Mouse (Mus musculus): ENCODE results near the gene Med8. TPM values are rescaled to one million over a fixed set of nuclear protein-coding genes. Genes with fewer than 3 reads are reported as not detected.

Gene Med8
- polyA plus RNA-seq, 1 experiment from 2014 or later, result 167 TPM

GRCm38 (mm10) chr4:118415779-118416178, 6.6 kb downstream of the Med8 start:
- Histone ChIP-seq H3K36me3 (replicated peaks; ENCODE audit: control insufficient read depth, insufficient read depth, low read depth, low read length) (peaks cover 5% of the 10 kb centered on the region), H3K9me3 (replicated peaks; ENCODE audit: control insufficient read depth, low read length) (no peaks in the 10 kb centered on the region), H3K27ac (replicated peaks; ENCODE audit: low read depth, low read length) (no peak overlapping the region), H3K4me2 (ENCODE audit: low read depth, low read length) (no peak overlapping the region), H3K9ac (replicated peaks; ENCODE audit: low read length) (no peak overlapping the region), H3K4me1 (ENCODE audit: control insufficient read depth, insufficient read depth, low read length) (no peaks in the 10 kb centered on the region), H3K4me3 (ENCODE audit: low read depth, low read length) (no peak overlapping the region), H3K27me3 (ENCODE audit: control insufficient read depth, insufficient read depth, low read length) (no peaks in the 10 kb centered on the region)
- ATAC-seq (replicated peaks; ENCODE audit: insufficient number of reproducible peaks, low FRiP score, low TSS enrichment, low read depth) (no peak), DNase-seq (ENCODE audit: low spot score) (no peak)
- 84% methylated on average over 2 of the region's 2 CpGs for WGBS

GRCm38 (mm10) chr4:118416329-118416728, 7.2 kb downstream of the Med8 start:
- Histone ChIP-seq H3K4me1 (ENCODE audit: control insufficient read depth, insufficient read depth, low read length) (no peaks in the 10 kb centered on the region), H3K4me3 (ENCODE audit: low read depth, low read length) (no peak overlapping the region), H3K27ac (replicated peaks; ENCODE audit: low read depth, low read length) (no peak overlapping the region), H3K9ac (replicated peaks; ENCODE audit: low read length) (no peak overlapping the region), H3K27me3 (ENCODE audit: control insufficient read depth, insufficient read depth, low read length) (no peaks in the 10 kb centered on the region), H3K4me2 (ENCODE audit: low read depth, low read length) (no peak overlapping the region), H3K9me3 (replicated peaks; ENCODE audit: control insufficient read depth, low read length) (no peaks in the 10 kb centered on the region), H3K36me3 (replicated peaks; ENCODE audit: control insufficient read depth, insufficient read depth, low read depth, low read length) (peaks cover 5% of the 10 kb centered on the region)
- WGBS, result 89% methylated on average over 5 of the region's 5 CpGs
- ATAC-seq (replicated peaks; ENCODE audit: insufficient number of reproducible peaks, low FRiP score, low TSS enrichment, low read depth), result no peak
- DNase-seq (ENCODE audit: low spot score), result no peak

- WGBS, result 67% methylated on average over 13 of the region's 13 CpGs
- ATAC-seq (replicated peaks; ENCODE audit: insufficient number of reproducible peaks, low FRiP score, low TSS enrichment, low read depth) (0 out of 2 replicates have a peak, but pooled peaks have one; percentile 70), DNase-seq (ENCODE audit: low spot score) (no peak)
- Histone ChIP-seq H3K4me3 (ENCODE audit: low read depth, low read length) (no peak overlapping the region), H3K36me3 (replicated peaks; ENCODE audit: control insufficient read depth, insufficient read depth, low read depth, low read length) (peaks cover 5% of the 10 kb centered on the region), H3K27me3 (ENCODE audit: control insufficient read depth, insufficient read depth, low read length) (no peaks in the 10 kb centered on the region), H3K4me2 (ENCODE audit: low read depth, low read length) (no peak overlapping the region), H3K9me3 (replicated peaks; ENCODE audit: control insufficient read depth, low read length) (no peaks in the 10 kb centered on the region), H3K27ac (replicated peaks; ENCODE audit: low read depth, low read length) (no peak overlapping the region), H3K4me1 (ENCODE audit: control insufficient read depth, insufficient read depth, low read length) (no peaks in the 10 kb centered on the region), H3K9ac (replicated peaks; ENCODE audit: low read length) (no peak overlapping the region)
Measured at GRCm38 (mm10) chr4:118417112-118417797, 8.1 kb downstream of the Med8 start.

GRCm38 (mm10) chr4:118421384-118421783, 12.2 kb downstream of the Med8 start:
- Histone ChIP-seq H3K4me2 (ENCODE audit: low read depth, low read length) (no peak overlapping the region), H3K9ac (replicated peaks; ENCODE audit: low read length) (no peak overlapping the region), H3K4me1 (ENCODE audit: control insufficient read depth, insufficient read depth, low read length) (no peaks in the 10 kb centered on the region), H3K4me3 (ENCODE audit: low read depth, low read length) (no peak overlapping the region), H3K27me3 (ENCODE audit: control insufficient read depth, insufficient read depth, low read length) (no peaks in the 10 kb centered on the region), H3K36me3 (replicated peaks; ENCODE audit: control insufficient read depth, insufficient read depth, low read depth, low read length) (no peaks in the 10 kb centered on the region), H3K9me3 (replicated peaks; ENCODE audit: control insufficient read depth, low read length) (no peaks in the 10 kb centered on the region), H3K27ac (replicated peaks; ENCODE audit: low read depth, low read length) (no peak overlapping the region)
- no peak for ATAC-seq (replicated peaks; ENCODE audit: insufficient number of reproducible peaks, low FRiP score, low TSS enrichment, low read depth)
- WGBS, result 98% methylated on average over 3 of the region's 3 CpGs
- no peak for DNase-seq (ENCODE audit: low spot score)

GRCm38 (mm10) chr4:118424541-118425160, 15.5 kb downstream of the Med8 start:
- H3K27me3 ChIP-seq (ENCODE audit: control insufficient read depth, insufficient read depth, low read length), result no peaks in the 10 kb centered on the region
- no peak overlapping the region for H3K27ac ChIP-seq (replicated peaks; ENCODE audit: low read depth, low read length)
- H3K36me3 ChIP-seq (replicated peaks; ENCODE audit: control insufficient read depth, insufficient read depth, low read depth, low read length), result no peaks in the 10 kb centered on the region
- H3K4me2 ChIP-seq (ENCODE audit: low read depth, low read length), result no peak overlapping the region
- H3K9ac ChIP-seq (replicated peaks; ENCODE audit: low read length), result no peak overlapping the region
- H3K9me3 ChIP-seq (replicated peaks; ENCODE audit: control insufficient read depth, low read length), result no peaks in the 10 kb centered on the region
- ATAC-seq (replicated peaks; ENCODE audit: insufficient number of reproducible peaks, low FRiP score, low TSS enrichment, low read depth) (no peak), DNase-seq (ENCODE audit: low spot score) (no peak)
- no peaks in the 10 kb centered on the region for H3K4me1 ChIP-seq (ENCODE audit: control insufficient read depth, insufficient read depth, low read length)
- WGBS, result 87% methylated on average over 4 of the region's 4 CpGs
- H3K4me3 ChIP-seq (ENCODE audit: low read depth, low read length), result no peak overlapping the region

GRCm38 (mm10) chr4:118425374-118425773, 16.2 kb downstream of the Med8 start:
- DNase-seq (ENCODE audit: low spot score) (no peak), ATAC-seq (replicated peaks; ENCODE audit: insufficient number of reproducible peaks, low FRiP score, low TSS enrichment, low read depth) (no peak)
- Histone ChIP-seq H3K4me2 (ENCODE audit: low read depth, low read length) (no peak overlapping the region), H3K27ac (replicated peaks; ENCODE audit: low read depth, low read length) (no peak overlapping the region), H3K4me1 (ENCODE audit: control insufficient read depth, insufficient read depth, low read length) (no peaks in the 10 kb centered on the region), H3K36me3 (replicated peaks; ENCODE audit: control insufficient read depth, insufficient read depth, low read depth, low read length) (no peaks in the 10 kb centered on the region), H3K9ac (replicated peaks; ENCODE audit: low read length) (no peak overlapping the region), H3K9me3 (replicated peaks; ENCODE audit: control insufficient read depth, low read length) (no peaks in the 10 kb centered on the region), H3K27me3 (ENCODE audit: control insufficient read depth, insufficient read depth, low read length) (no peaks in the 10 kb centered on the region), H3K4me3 (ENCODE audit: low read depth, low read length) (no peak overlapping the region)
- 85% methylated on average over 1 of the region's 1 CpGs for WGBS

GRCm38 (mm10) chr4:118427415-118427767, 18.3 kb downstream of the Med8 start:
- no peak overlapping the region for H3K27ac ChIP-seq (replicated peaks; ENCODE audit: low read depth, low read length)
- no peaks in the 10 kb centered on the region for H3K4me1 ChIP-seq (ENCODE audit: control insufficient read depth, insufficient read depth, low read length)
- H3K36me3 ChIP-seq (replicated peaks; ENCODE audit: control insufficient read depth, insufficient read depth, low read depth, low read length), result peaks cover 5% of the 10 kb centered on the region; the same call in 1 of the 2 replicates
- H3K4me3 ChIP-seq (ENCODE audit: low read depth, low read length), result peak overlapping the region; percentile 66
- 2% methylated on average over 5 of the region's 5 CpGs for WGBS
- no peak for DNase-seq (ENCODE audit: low spot score)
- H3K9me3 ChIP-seq (replicated peaks; ENCODE audit: control insufficient read depth, low read length), result no peaks in the 10 kb centered on the region
- H3K4me2 ChIP-seq (ENCODE audit: low read depth, low read length), result peak overlapping the region; percentile 86
- ATAC-seq (replicated peaks; ENCODE audit: insufficient number of reproducible peaks, low FRiP score, low TSS enrichment, low read depth), result peak; percentile 20; the same call in 1 of the 2 replicates
- peak overlapping the region; percentile 77 for H3K9ac ChIP-seq (replicated peaks; ENCODE audit: low read length)
- no peaks in the 10 kb centered on the region for H3K27me3 ChIP-seq (ENCODE audit: control insufficient read depth, insufficient read depth, low read length)

- peak within 1 kb of the TSS; percentile 77 for H3K9ac ChIP-seq (replicated peaks; ENCODE audit: low read length)
- peaks cover 6% of the 10 kb centered on the region; the same call in 1 of the 2 replicates for H3K36me3 ChIP-seq (replicated peaks; ENCODE audit: control insufficient read depth, insufficient read depth, low read depth, low read length)
- WGBS, result under 1% methylated on average over 29 of the region's 31 CpGs
- H3K4me3 ChIP-seq (ENCODE audit: low read depth, low read length), result peak within 1 kb of the TSS; percentile 66
- 0 out of 2 replicates have a peak within 1 kb of the TSS, but pooled peaks have one; percentile 62 for H3K27ac ChIP-seq (replicated peaks; ENCODE audit: low read depth, low read length)
- peak within 1 kb of the TSS; percentile 86 for H3K4me2 ChIP-seq (ENCODE audit: low read depth, low read length)
- no peaks in the 10 kb centered on the region for H3K4me1 ChIP-seq (ENCODE audit: control insufficient read depth, insufficient read depth, low read length)
- ATAC-seq (replicated peaks; ENCODE audit: insufficient number of reproducible peaks, low FRiP score, low TSS enrichment, low read depth) (peak; percentile 96), DNase-seq (ENCODE audit: low spot score) (peak; percentile 86)
- no peaks in the 10 kb centered on the region for H3K9me3 ChIP-seq (replicated peaks; ENCODE audit: control insufficient read depth, low read length)
- no peaks in the 10 kb centered on the region for H3K27me3 ChIP-seq (ENCODE audit: control insufficient read depth, insufficient read depth, low read length)
Measured at GRCm38 (mm10) chr4:118427768-118428451, 18.8 kb downstream of the Med8 start, which contains the start of gene Elovl1. Gene Elovl1, plus strand, starts transcription at chr4:118428093.
